Mouse (Mus musculus) cortical plate, adult 2 months (tissue): ENCODE results near the gene Olfr1281. TPM values are rescaled to one million over a fixed set of nuclear protein-coding genes. Genes with fewer than 3 reads are reported as not detected.
"Not testable (repeated sequence)": the region's sequence is repeated elsewhere in the genome, so short reads cannot be mapped to it uniquely, and the experiment has no call there.

ENCODE experiments used
- H3K27ac ChIP-seq: fragments of 200-500 bp; 2 replicates; pipeline ENCODE4 v1.5.1; 2012; ENCODE audit warnings: low read length, control low read depth, inconsistent platforms; ENCODE audit not compliant: insufficient read depth
- H3K4me1 ChIP-seq: fragments of 200-500 bp; 2 replicates; pipeline ENCODE4 v1.6.1; 2011; ENCODE audit warnings: low read length; ENCODE audit not compliant: control insufficient read depth, insufficient read depth
- H3K4me3 ChIP-seq: fragments of 200-500 bp; 2 replicates; pipeline ENCODE4 v1.5.1; 2011; ENCODE audit warnings: mild to moderate bottlenecking, low read length, control low read depth; ENCODE audit not compliant: insufficient read depth
- CTCF ChIP-seq: fragments of 200-500 bp; IDR thresholded peaks from 2 replicates; pipeline ENCODE4 v1.5.1; 2011; ENCODE audit warnings: mild to moderate bottlenecking, control low read depth, low read length; ENCODE audit not compliant: insufficient read depth; ENCODE audit errors: extremely low read depth
- POLR2A ChIP-seq: fragments of 200-500 bp; IDR thresholded peaks from 2 replicates; pipeline ENCODE4 v1.6.1; 2011; ENCODE audit warnings: mild to moderate bottlenecking, low read length, control low read depth; ENCODE audit not compliant: insufficient read depth; ENCODE audit errors: extremely low read depth
- polyA plus RNA-seq: library from polyadenylated mRNA; depleted of rRNA; stranded (reverse); fragments of >200 nt; gene quantifications from 2 replicates; pipeline ENCODE4 v1.2.3, GENCODE M21; 2012; rRNA removed

The Olfr1281 gene
- not detected in 2 replicates for polyA plus RNA-seq

GRCm38 (mm10) chr2:111326220-111326619 lies at the start of gene Olfr1281:
Gene Olfr1281 (plus strand): TSS chr2:111326520.
- H3K4me1 ChIP-seq, result no peaks in the 10 kb centered on the region
- H3K27ac ChIP-seq, result no peak within 1 kb of the TSS
- TF ChIP-seq CTCF (no peak), POLR2A (no peak)
- H3K4me3 ChIP-seq, result no peak within 1 kb of the TSS

- Histone ChIP-seq H3K27ac (no peak within 1 kb of the TSS), H3K4me1 (no peaks in the 10 kb centered on the region), H3K4me3 (no peak within 1 kb of the TSS)
- TF ChIP-seq POLR2A (no peak), CTCF (no peak)
These were observed 36.5 kb upstream of the Olfr1281 start, which contains the start of gene Olfr1278 for GRCm38 (mm10) chr2:111289836-111290235. Gene Olfr1278 (plus strand): TSS chr2:111290136.

GRCm38 (mm10) chr2:111298541-111298940 lies 27.8 kb upstream of the Olfr1281 start:
- H3K4me3 ChIP-seq, result no peak overlapping the region
- H3K4me1 ChIP-seq, result no peaks in the 10 kb centered on the region
- H3K27ac ChIP-seq, result no peak overlapping the region
- no peak for TF ChIP-seq CTCF

GRCm38 (mm10) chr2:111300374-111300773 lies 25.9 kb upstream of the Olfr1281 start, which contains the start of gene Olfr1279:
Gene Olfr1279 (plus strand): TSS chr2:111300635.
- Histone ChIP-seq H3K4me3 (no peak within 1 kb of the TSS), H3K4me1 (no peaks in the 10 kb centered on the region)
- no peak for TF ChIP-seq POLR2A
- TF ChIP-seq CTCF, result no peak

GRCm38 (mm10) chr2:111313717-111314116 lies 12.6 kb upstream of the Olfr1281 start, which contains the start of gene Olfr1280:
Gene Olfr1280 (plus strand): TSS chr2:111314017.
- no peaks in the 10 kb centered on the region for H3K4me1 ChIP-seq
- no peak within 1 kb of the TSS for H3K27ac ChIP-seq
- TF ChIP-seq CTCF (no peak), POLR2A (no peak)
- no peak within 1 kb of the TSS for H3K4me3 ChIP-seq

More at GRCm38 (mm10) chr2:111300374-111300773, 25.9 kb upstream of the Olfr1281 start, which contains the start of gene Olfr1279:
- no peak within 1 kb of the TSS for H3K27ac ChIP-seq

GRCm38 (mm10) chr2:111333721-111334120 lies 7.4 kb downstream of the Olfr1281 start:
- H3K4me3 ChIP-seq, H3K27ac ChIP-seq, H3K4me1 ChIP-seq: not testable (repeated sequence)

- no peak within 1 kb of the TSS for H3K4me3 ChIP-seq
- no peaks in the 10 kb centered on the region for H3K4me1 ChIP-seq
- H3K27ac ChIP-seq, result no peak within 1 kb of the TSS
- TF ChIP-seq CTCF (no peak), POLR2A (no peak)
These were observed 9.7 kb downstream of the Olfr1281 start, which contains the start of gene Olfr1282 for GRCm38 (mm10) chr2:111335976-111336375. Gene Olfr1282 (minus strand): TSS chr2:111336076.

GRCm38 (mm10) chr2:111366490-111366889 lies 40.2 kb downstream of the Olfr1281 start, which contains the start of gene Olfr1283:
Gene Olfr1283 (plus strand): TSS chr2:111366790.
- Histone ChIP-seq H3K4me1 (no peaks in the 10 kb centered on the region), H3K27ac (no peak within 1 kb of the TSS), H3K4me3 (no peak within 1 kb of the TSS)
- TF ChIP-seq CTCF, result no peak

- no peak within 1 kb of the TSS for H3K27ac ChIP-seq
- no peaks in the 10 kb centered on the region for H3K4me1 ChIP-seq
- no peak for TF ChIP-seq POLR2A
- TF ChIP-seq CTCF, result no peak
- no peak within 1 kb of the TSS for H3K4me3 ChIP-seq
These were observed 48.9 kb downstream of the Olfr1281 start, which contains the start of gene Olfr1284 for GRCm38 (mm10) chr2:111375222-111375621. Gene Olfr1284 (plus strand): TSS chr2:111375522.

Other genes starting within 250 kb of the Olfr1281 start
- not detected in 2 replicates for gene Gm13941, start 220.5 kb upstream of the Olfr1281 start, polyA plus RNA-seq
- gene Gm15130, start 173.6 kb upstream of the Olfr1281 start, polyA plus RNA-seq, result not detected in 2 replicates
- gene 4930430A15Rik, start 96.9 kb upstream of the Olfr1281 start, polyA plus RNA-seq, result not detected in 2 replicates
- not detected in 2 replicates for gene Olfr1275, start 91.2 kb upstream of the Olfr1281 start, polyA plus RNA-seq
- not detected in 2 replicates for gene Olfr1276, start 72.0 kb upstream of the Olfr1281 start, polyA plus RNA-seq
- not detected in 2 replicates for gene Olfr1277, start 52.4 kb upstream of the Olfr1281 start, polyA plus RNA-seq
- gene Olfr1278, start 36.4 kb upstream of the Olfr1281 start, polyA plus RNA-seq, result not detected in 2 replicates
- gene Olfr1279, start 25.9 kb upstream of the Olfr1281 start, polyA plus RNA-seq, result not detected in 2 replicates
- not detected in 2 replicates for gene Olfr1280, start 12.5 kb upstream of the Olfr1281 start, polyA plus RNA-seq
- gene Olfr1282, start 9.6 kb downstream of the Olfr1281 start, polyA plus RNA-seq, result not detected in 2 replicates
- not detected in 2 replicates for gene Olfr1283, start 40.3 kb downstream of the Olfr1281 start, polyA plus RNA-seq
- not detected in 2 replicates for gene Olfr1284, start 49.0 kb downstream of the Olfr1281 start, polyA plus RNA-seq
- not detected in 2 replicates for gene Olfr1286, start 96.6 kb downstream of the Olfr1281 start, polyA plus RNA-seq
- not detected in 2 replicates for gene Olfr1287, start 122.6 kb downstream of the Olfr1281 start, polyA plus RNA-seq
- not detected in 2 replicates for gene Olfr1288, start 147.6 kb downstream of the Olfr1281 start, polyA plus RNA-seq
- gene Olfr1289, start 154.3 kb downstream of the Olfr1281 start, polyA plus RNA-seq, result not detected in 2 replicates
- not detected in 2 replicates for gene Olfr1290, start 167.3 kb downstream of the Olfr1281 start, polyA plus RNA-seq
- not detected in 2 replicates for gene Olfr1291-ps1, start 170.7 kb downstream of the Olfr1281 start, polyA plus RNA-seq
- not detected in 2 replicates for gene Olfr1293-ps, start 198.7 kb downstream of the Olfr1281 start, polyA plus RNA-seq
- gene Olfr1294, start 213.8 kb downstream of the Olfr1281 start, polyA plus RNA-seq, result not detected in 2 replicates
- gene Olfr1295, start 243.2 kb downstream of the Olfr1281 start, polyA plus RNA-seq, result not detected in 2 replicates